Mouse (Mus musculus) Muller cell, postnatal 12 days (primary cell): Measurements from ENCODE around the gene Dusp27.
A peak's percentile ranks its signal among the peaks of the same experiment; 100 is the strongest.

Source experiments
- DNase-seq: peaks from one replicate; pipeline ENCODE4 v3.0.0-alpha.2; 2015; ENCODE audit errors: inconsistent ontology term

The Dusp27 gene

DNA sequence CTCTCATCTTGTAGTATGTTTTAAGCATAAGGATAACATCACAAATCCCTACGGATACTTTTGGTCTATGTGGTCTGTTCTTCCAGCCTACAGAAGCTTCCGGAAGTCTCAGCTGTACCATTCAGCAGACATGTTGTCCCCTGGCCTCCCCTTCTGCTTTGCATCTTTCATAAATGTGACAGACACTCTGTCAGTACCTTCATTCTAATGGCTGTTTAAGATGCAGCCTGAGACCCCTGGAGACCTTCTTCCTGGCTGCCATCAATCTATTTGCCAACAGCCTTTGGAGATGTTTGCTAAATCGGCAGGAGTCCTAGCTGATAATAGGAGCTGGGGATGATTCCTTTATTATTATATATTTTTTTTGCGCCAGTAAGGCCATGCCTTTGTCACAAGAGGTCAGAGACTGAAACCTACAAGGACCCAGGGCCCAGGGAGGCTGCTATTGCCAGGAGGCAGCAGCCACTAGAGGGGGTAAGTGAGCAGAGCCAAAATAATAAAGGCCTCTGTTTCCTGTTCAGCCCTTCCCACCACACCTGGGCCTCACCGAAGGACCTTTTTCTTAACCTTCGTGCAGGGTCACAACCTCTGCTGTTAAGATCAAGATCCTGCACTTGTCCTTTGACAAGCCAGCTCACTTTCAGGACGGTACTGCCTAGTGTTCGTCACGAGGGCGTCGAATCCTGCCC lies 24.7 kb downstream of the Dusp27 start:
- no peak for DNase-seq

DNA sequence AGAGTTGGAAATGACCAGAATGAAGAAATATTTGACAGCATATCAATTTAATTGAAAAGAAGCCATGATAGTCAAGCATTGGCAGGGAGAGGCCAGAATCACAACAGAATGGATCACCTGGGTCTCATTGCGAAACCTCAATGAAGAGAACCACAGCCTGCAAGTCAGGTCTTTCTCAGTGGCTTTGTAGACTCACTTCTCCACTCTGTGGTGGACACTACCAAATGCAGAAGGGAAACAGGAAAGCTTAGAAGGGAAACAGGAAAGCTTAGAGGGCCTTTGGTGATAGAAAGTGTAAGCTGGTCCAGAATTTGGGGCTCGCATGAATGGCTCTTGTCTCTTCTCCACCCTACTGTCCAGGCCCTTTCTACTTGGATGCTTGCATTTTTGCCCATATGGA lies 29.6 kb downstream of the Dusp27 start:
- DNase-seq, result no peak

DNA sequence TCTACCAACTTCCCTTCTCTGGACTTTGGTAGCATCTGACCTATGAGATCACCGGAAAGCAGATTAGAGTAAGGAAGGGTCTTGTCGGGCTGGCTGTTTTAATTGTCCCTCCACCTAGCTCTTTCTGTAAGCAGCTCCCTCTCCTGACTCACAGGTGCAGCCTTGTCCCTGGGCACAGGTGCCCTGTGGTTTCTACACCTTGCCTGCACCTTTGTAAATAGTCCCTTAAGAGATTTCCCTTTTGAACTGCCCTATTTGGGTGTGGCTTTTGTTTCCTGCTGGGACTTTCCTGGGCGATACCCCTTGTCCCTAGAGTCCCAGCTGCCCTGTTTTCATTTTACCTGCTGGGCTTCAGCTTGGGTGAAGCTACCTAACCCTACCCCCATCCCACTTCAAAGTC lies 33.3 kb downstream of the Dusp27 start:
- DNase-seq, result no peak

DNA sequence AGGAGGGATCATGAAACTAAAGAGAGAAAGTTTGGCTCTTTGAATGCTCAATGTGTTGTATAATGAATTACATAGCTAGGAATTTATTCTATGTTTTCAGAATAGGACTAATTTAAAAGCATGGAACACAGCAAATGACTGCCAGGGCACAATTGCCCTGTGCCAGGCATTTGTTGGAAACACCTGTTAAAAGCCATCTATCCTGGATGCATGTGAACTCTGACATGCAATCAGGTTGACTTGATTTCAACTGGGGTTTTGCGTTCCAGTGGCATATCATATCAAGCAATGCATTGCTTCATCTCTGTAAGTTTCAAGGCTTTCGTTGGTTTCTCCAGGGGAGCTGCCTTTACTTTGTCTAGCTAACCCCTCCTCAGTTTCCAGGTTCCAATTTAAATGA lies 37.4 kb downstream of the Dusp27 start:
- no peak for DNase-seq

- no peak for DNase-seq
Observed at GRCm38 (mm10) chr1:166089739-166090138, 38.0 kb downstream of the Dusp27 start.

DNA sequence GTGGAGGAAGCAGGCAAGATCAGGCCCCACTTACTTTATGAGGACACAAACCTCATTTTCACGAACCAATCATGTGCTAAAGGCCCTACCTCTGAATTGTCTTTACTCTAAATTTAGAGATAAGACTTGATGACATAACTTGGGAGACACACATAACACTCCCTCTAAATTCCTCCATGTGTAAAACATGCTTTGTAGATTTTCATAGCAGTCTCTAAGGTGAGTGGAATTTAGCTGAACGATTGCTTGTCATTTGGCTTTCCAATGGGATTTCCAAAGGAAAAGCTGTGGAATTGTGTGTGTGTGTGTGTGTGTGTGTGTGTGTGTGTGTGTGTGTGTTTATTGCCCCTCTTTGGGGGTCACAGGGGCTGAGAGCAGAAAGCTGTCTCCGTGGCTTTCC lies 38.4 kb downstream of the Dusp27 start:
- DNase-seq, result no peak

GRCm38 (mm10) chr1:166088446-166089170 lies 39.1 kb downstream of the Dusp27 start:
- no peak for DNase-seq

DNA sequence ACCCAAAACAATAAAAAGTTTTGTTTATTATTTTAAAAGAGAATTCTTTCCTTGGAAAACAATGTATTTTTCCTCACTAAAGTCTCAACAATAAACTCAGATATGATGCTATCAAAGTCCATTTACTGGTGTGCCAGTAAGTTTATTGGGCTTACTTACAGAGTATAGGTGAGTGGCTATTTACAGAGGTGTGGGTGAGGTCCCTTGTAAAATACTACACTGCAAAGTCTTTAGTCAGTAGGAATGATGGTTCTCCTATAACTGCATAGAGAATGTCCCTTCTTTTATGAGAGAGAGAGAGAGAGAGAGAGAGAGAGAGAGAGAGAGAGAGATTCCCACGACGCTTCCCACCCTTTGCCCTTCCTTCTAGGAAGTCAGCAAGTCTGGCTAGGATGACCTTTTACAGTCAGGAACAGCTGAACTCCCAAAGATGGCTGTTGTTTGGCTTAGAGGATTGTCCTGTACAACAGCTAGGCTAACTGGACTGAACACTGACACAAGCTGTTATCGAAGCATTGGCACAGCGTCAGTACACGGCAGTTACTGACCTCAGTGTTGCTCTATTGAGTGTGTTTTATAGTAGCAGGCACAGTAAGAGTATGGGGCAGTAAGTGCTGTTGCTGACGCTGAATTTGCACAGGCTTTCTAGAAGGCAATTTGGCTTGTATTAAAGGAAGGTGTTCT lies 50.5 kb downstream of the Dusp27 start:
- DNase-seq, result no peak

DNA sequence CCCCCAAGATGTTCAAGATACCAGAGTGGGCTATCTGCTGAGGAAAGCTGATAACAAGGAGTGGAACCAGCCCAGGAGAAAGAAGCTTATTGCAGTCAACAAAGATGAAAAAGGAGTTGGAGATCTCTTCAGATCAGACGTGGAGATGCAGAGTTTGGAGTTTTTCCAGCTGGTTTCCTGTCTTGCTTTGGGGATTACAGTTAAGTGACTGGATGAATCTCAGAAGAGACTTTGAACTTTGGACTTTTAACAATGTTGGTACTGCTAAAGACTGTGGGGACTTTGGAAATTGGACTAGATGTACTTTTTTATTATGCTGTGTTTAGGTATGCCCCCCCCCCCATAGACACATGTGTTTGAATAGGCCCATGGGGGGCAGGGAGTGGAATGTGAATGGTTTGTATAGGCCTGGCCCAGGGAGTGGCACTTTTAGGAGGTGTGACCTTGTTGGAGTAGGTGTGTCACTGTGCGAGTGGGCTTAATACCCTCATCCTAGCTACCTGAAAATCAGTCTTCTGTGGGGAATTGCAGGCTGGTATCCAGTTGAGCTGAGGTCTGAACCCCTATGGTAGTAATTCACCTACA lies 59.8 kb downstream of the Dusp27 start:
- no peak for DNase-seq

DNA sequence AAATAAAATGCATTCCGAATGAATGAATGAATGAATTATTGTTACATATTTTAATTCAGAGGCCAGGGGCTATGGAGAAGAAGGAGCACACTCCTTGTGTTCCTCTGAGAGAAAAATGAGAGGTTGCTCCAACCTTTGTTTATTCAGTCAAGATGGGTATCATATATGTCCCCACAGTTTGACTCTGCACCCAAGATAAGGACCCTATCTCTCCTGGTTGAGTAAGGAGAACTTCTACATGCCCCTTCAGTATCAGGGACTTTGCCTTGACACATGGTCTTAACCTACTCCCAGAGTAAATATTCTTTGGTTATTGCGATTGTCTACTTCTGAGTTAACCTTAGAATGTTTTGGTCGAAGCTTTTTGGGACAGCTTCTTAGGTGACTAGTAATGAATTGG lies 63.9 kb downstream of the Dusp27 start:
- no peak for DNase-seq

- no peak for DNase-seq
Observed at GRCm38 (mm10) chr1:166061532-166061931, 66.2 kb downstream of the Dusp27 start.

GRCm38 (mm10) chr1:166060406-166060805 lies 67.3 kb downstream of the Dusp27 start:
- DNase-seq, result no peak

DNA sequence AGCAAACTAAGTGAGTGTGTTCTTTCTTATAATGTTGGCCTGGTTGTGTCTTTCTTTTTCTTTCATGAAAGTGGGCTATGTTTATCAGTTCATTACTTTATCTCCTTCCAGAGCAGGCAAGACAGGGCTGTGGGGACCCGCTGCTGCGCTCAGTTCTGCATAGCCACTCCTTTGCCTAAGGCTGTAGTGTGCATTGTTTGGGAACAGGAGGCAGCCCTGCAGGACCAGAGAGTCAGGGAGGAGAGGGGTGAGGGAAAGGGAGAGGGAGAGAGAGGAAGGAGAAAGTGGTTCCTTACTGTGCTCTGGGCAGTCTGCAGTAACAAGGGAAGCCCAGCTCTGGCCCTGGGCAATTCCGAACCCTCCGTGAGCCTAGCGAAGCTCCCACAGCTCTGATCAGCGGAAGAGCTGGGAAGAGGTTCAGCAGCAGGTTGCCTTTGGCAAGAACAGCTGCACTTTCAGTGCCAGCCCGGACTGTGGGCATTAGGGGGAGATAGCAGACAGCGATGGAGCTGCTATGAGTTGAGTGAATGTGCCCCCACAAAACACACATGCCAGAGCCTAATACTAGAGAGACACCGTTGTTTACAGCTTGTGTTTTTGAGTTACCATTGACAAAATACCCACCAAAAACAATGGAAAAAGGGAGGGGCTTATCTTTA lies 71.5 kb downstream of the Dusp27 start:
- no peak for DNase-seq

DNA sequence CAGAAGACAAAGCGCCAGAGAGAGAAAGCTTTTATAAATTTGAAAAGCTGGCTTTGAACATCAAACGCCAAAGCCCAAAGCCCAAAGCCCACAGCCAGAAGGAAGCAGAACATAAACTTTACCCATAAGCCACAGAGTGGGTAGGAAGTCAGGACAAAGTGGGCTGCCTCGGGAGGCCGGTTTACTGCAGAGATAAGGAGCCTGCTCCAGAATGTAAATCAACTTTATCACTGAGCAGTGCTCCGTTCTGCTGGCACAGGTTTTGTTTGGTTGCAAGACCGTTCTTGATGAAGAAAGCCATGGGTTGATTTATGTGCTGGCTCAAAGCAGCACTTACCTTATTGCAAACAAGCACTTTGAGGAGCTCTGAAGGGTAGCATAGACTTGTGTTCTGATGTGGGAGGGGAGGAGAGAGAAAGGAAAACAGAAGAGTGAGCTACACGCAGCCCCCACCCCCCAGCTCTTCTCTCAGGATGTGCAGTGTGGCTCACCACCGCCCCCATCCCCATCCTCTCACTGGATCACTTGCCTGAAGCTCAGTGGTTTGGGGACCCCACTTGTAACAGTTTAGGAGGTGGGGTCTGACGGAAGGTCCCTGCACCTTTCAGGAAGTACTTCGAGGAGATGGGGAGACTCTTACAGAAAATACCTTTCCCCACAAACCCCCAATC lies 74.3 kb downstream of the Dusp27 start:
- DNase-seq, result no peak

GRCm38 (mm10) chr1:166049046-166049827 lies 78.5 kb downstream of the Dusp27 start:
- DNase-seq, result peak; percentile 26

GRCm38 (mm10) chr1:166048230-166048911 lies 79.4 kb downstream of the Dusp27 start:
- peak; percentile 40 for DNase-seq
